Mouse (Mus musculus): ENCODE data around the gene DXBay18. TPM values are rescaled to one million over a fixed set of nuclear protein-coding genes. Genes with fewer than 3 reads are reported as not detected.

DXBay18 gene
- polyA plus RNA-seq (2021; fragmentation: Nextera tagmentation), result 0.28 TPM in 1 of 2 replicates, not detected in the other
- long read RNA-seq, experiment 1, result 0 reads
- long read RNA-seq, experiment 2, partial matches to known transcripts, result 0 of 1 reads
- long read RNA-seq, experiment 2, other reads (novel, unspliced or antisense), result 1 of 1 reads

DNA sequence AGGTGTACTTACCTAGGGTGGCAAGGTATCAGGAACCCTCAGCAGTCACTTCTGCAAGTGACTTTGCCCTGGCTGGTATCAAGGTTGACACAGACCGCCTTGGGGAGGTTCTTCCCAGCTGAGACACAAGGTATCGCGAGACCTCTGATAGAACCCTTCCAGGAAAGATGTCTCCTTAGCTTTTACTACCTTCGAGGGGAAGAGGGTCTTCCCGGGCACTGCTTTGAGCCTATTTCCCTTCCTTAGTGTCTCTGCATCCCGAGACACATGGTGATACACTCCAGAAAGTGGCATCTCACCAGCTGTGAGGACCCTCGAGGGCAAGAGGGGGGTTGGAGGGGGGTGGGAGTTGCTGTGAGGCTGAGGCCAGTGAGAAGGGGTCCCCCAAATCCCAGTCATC is at the start of gene DXBay18:
Gene DXBay18, minus strand, starts transcription at position 101 of the 400 bp plus-strand sequence.

DNA sequence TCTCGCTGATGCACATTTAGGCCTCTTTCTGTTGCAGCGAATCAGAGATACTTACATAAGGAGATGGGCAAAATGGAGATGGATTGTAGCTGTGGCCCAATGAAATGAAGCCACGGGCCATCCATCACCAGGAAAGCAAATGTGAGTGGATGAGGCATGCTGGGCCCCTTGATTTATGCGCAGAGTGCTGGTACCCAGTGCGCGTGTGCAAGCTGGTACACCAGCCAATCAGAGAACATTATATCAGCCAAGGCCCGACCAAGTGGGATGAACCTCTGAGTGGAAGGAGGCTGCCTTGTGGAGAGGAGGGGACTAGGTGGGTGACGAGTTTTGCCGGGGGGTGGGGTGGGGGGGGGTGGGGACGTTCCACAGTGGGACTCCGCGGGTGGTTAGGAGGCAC is 42.7 kb upstream of the DXBay18 start, which contains the start of gene Xlr3b:
Gene Xlr3b, plus strand, starts transcription at position 274 of the 400 bp plus-strand sequence.

GRCm38 (mm10) chrX:73176889-73177288 is 27.6 kb upstream of the DXBay18 start, which contains the start of gene Spin2d:
TSS of gene Spin2d (minus strand) at chrX:73176989.

GRCm38 (mm10) chrX:73148496-73148895 is 754 bp downstream of the DXBay18 start, which contains the start of gene Xlr5b:
TSS of gene Xlr5b (plus strand) at chrX:73148796.

GRCm38 (mm10) chrX:73116747-73117146 is 32.5 kb downstream of the DXBay18 start, which contains the start of gene Gm14685:
TSS of gene Gm14685 (plus strand) at chrX:73117047.

DNA sequence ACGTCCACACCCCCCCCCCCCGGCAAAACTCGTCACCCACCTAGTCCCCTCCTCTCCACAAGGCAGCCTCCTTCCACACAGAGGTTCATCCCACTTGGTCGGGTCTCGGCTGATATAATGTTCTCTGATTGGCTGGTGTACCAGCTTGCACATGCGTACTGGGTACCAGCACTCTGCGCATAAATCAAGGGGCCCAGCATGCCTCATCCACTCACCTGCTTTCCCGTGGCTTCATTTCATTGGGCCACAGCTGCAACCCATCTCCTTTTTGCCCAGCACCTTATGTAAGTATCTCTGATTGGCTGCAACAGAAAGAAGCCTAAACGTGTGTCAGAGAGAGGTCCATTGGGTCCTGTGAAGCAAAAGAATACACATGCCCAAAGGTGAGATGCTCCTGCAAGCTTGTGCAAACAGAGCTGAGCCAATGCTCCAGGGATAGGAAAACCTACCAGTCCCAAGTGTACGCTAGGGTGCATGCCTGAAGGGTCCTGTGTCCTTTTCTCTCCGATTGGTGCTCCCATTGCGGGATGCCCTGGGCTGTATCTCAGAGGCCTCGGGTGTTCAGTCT is 52.2 kb downstream of the DXBay18 start, which contains the start of gene Xlr3a:
Gene Xlr3a, minus strand, starts transcription at position 155 of the 568 bp plus-strand sequence.

Other genes starting within 250 kb of the DXBay18 start
- gene Cetn2, start 231.0 kb downstream of the DXBay18 start, polyA plus RNA-seq (2021; fragmentation: Nextera tagmentation), result 76.2 and 89.8 TPM in 2 replicates
- 18.9 and 19.4 TPM in 2 replicates for gene Nsdhl, start 230.9 kb downstream of the DXBay18 start, polyA plus RNA-seq (2021; fragmentation: Nextera tagmentation)
- 0.60 and 0.70 TPM in 2 replicates for gene Zfp185, start 162.1 kb downstream of the DXBay18 start, polyA plus RNA-seq (2021; fragmentation: Nextera tagmentation)
- gene Pnma5, start 112.3 kb downstream of the DXBay18 start, polyA plus RNA-seq (2021; fragmentation: Nextera tagmentation), result not detected in 2 replicates
- gene Pnma3, start 84.7 kb downstream of the DXBay18 start, polyA plus RNA-seq (2021; fragmentation: Nextera tagmentation), result 0.59 and 1.3 TPM in 2 replicates
- 0.15 TPM in 1 of 2 replicates, not detected in the other for gene Xlr4a, start 67.0 kb downstream of the DXBay18 start, polyA plus RNA-seq (2021; fragmentation: Nextera tagmentation)
- gene Xlr3a, start 52.4 kb downstream of the DXBay18 start, polyA plus RNA-seq (2021; fragmentation: Nextera tagmentation), result 0.97 and 2.4 TPM in 2 replicates
- gene Gm14685, start 32.4 kb downstream of the DXBay18 start, polyA plus RNA-seq (2021; fragmentation: Nextera tagmentation), result 0.37 TPM in 1 of 2 replicates, not detected in the other
- not detected in 2 replicates for gene Xlr5b, start 654 bp downstream of the DXBay18 start, polyA plus RNA-seq (2021; fragmentation: Nextera tagmentation)
- gene Spin2d, start 27.5 kb upstream of the DXBay18 start, polyA plus RNA-seq (2021; fragmentation: Nextera tagmentation), result not detected in 2 replicates
- 1.3 and 3.3 TPM in 2 replicates for gene Xlr3b, start 42.8 kb upstream of the DXBay18 start, polyA plus RNA-seq (2021; fragmentation: Nextera tagmentation)
- gene Xlr4b, start 64.9 kb upstream of the DXBay18 start, polyA plus RNA-seq (2021; fragmentation: Nextera tagmentation), result 0.48 TPM in 1 of 2 replicates, not detected in the other
- 16.8 and 21.8 TPM in 2 replicates for gene F8a, start 78.8 kb upstream of the DXBay18 start, polyA plus RNA-seq (2021; fragmentation: Nextera tagmentation)
- not detected in 2 replicates for gene Xlr4c, start 93.7 kb upstream of the DXBay18 start, polyA plus RNA-seq (2021; fragmentation: Nextera tagmentation)
- gene Xlr3c, start 115.9 kb upstream of the DXBay18 start, polyA plus RNA-seq (2021; fragmentation: Nextera tagmentation), result not detected in 2 replicates
- 0.31 TPM in 1 of 2 replicates, not detected in the other for gene Xlr5a, start 143.5 kb upstream of the DXBay18 start, polyA plus RNA-seq (2021; fragmentation: Nextera tagmentation)
- gene Xlr5c, start 143.5 kb upstream of the DXBay18 start, polyA plus RNA-seq (2021; fragmentation: Nextera tagmentation), result 0.20 TPM in 1 of 2 replicates, not detected in the other
- not detected in 2 replicates for gene Gm45015, start 187.4 kb upstream of the DXBay18 start, polyA plus RNA-seq (2021; fragmentation: Nextera tagmentation)
- 3.4 and 3.9 TPM in 2 replicates for gene Zfp275, start 193.2 kb upstream of the DXBay18 start, polyA plus RNA-seq (2021; fragmentation: Nextera tagmentation)
- not detected in 2 replicates for gene Gm18336, start 249.3 kb upstream of the DXBay18 start, polyA plus RNA-seq (2021; fragmentation: Nextera tagmentation)

Measured in left cerebral cortex, adult 6 months (tissue).